Mouse (Mus musculus) right cerebral cortex, postnatal 10 days (tissue): ENCODE data around the gene Fstl3.
"Not testable (repeated sequence)": the region's sequence is repeated elsewhere in the genome, so short reads cannot be mapped to it uniquely, and the experiment has no call there.

Experiments used
- DNase-seq, 2 experiments: peaks; one replicate each; pipeline ENCODE4 v3.0.0; 2021; ENCODE audit warnings: low spot score in 2 of 2

The Fstl3 gene

GRCm38 (mm10) chr10:79777103-79777531 lies at the start of gene Fstl3:
Gene Fstl3, plus strand, starts transcription at chr10:79777272.
- DNase-seq = peak in 1 of 2 experiments; percentile 32

- DNase-seq = no peak
Observed at GRCm38 (mm10) chr10:79728323-79729249, 48.5 kb upstream of the Fstl3 start.

GRCm38 (mm10) chr10:79729357-79729965 lies 47.6 kb upstream of the Fstl3 start:
- no peak for DNase-seq

GRCm38 (mm10) chr10:79732500-79732899 lies 44.6 kb upstream of the Fstl3 start:
- DNase-seq = no peak

- DNase-seq = no peak
Observed at GRCm38 (mm10) chr10:79733847-79734246, 43.2 kb upstream of the Fstl3 start.

- no peak for DNase-seq
Observed at GRCm38 (mm10) chr10:79735361-79735760, 41.7 kb upstream of the Fstl3 start.

GRCm38 (mm10) chr10:79736706-79737105 lies 40.4 kb upstream of the Fstl3 start:
- no peak for DNase-seq

GRCm38 (mm10) chr10:79738259-79738658 lies 38.8 kb upstream of the Fstl3 start:
- no peak for DNase-seq

- DNase-seq = no peak
Observed at GRCm38 (mm10) chr10:79739234-79739633, 37.8 kb upstream of the Fstl3 start.

GRCm38 (mm10) chr10:79740863-79741262 lies 36.2 kb upstream of the Fstl3 start:
- no peak for DNase-seq

- no peak for DNase-seq
Observed at GRCm38 (mm10) chr10:79743161-79743560, 33.9 kb upstream of the Fstl3 start.

- no peak for DNase-seq
Observed at GRCm38 (mm10) chr10:79743650-79744365, 33.3 kb upstream of the Fstl3 start.

- DNase-seq = no peak
Observed at GRCm38 (mm10) chr10:79745411-79745810, 31.7 kb upstream of the Fstl3 start.

- peak; percentile 98 for DNase-seq
Observed at GRCm38 (mm10) chr10:79745898-79746773, 30.9 kb upstream of the Fstl3 start, which contains the start of gene Polrmt. Gene Polrmt, minus strand, starts transcription at chr10:79746581.

- DNase-seq = no peak
Observed at GRCm38 (mm10) chr10:79746774-79747151, 30.3 kb upstream of the Fstl3 start.

GRCm38 (mm10) chr10:79748496-79748895 lies 28.6 kb upstream of the Fstl3 start:
- no peak for DNase-seq

GRCm38 (mm10) chr10:79754856-79755516 lies 22.1 kb upstream of the Fstl3 start, which contains the start of gene Fgf22:
Gene Fgf22, plus strand, starts transcription at chr10:79755076.
- peak; percentile 78 to 80 for DNase-seq

GRCm38 (mm10) chr10:79755854-79756253 lies 21.2 kb upstream of the Fstl3 start:
- no peak for DNase-seq

- no peak for DNase-seq
Observed at GRCm38 (mm10) chr10:79756660-79757059, 20.4 kb upstream of the Fstl3 start.

- not testable (repeated sequence) for DNase-seq
Observed at GRCm38 (mm10) chr10:79759675-79760074, 17.4 kb upstream of the Fstl3 start.
